1 mouse cellular context compared by ENCODE assay signal in the genomic region with DNA sequence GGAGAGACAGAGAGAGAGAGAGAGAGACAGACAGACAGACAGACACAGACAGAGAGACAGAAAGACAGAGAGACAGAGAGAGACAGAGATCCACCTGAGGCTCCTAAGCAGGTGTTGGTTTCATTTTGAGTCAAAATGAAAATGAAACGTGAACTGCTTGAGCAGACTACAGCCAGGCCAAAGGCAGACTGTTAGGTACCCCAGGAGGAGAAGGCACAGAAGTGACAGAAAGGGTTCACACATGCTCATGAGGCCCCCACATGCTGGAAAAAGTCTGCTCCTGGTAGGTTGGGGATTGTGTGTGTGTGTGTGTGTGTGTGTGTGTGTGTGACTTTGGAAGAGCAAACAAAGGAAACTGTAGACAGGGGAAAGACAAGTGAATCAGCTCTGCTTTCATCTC.
A peak's percentile ranks its signal among the peaks of the same experiment; 100 is the strongest.
TF ChIP-seq lines count a peak whose summit lies in the region.

No protein-coding gene starts in this region.

TF ChIP-seq in CH12.LX, 34 proteins besides CTCF, POLR2A, EP300 and RAD21 (continued from another document):
- no peak; the same call in 1 of the 2 replicates for TF ChIP-seq ELF1 (IDR thresholded peaks at IDR 0.05; ENCODE audit: low read depth, low read length)
- TF ChIP-seq GABPA (IDR thresholded peaks at IDR 0.05; ENCODE audit: insufficient replicate concordance, low read depth, low read length) = no peak
- TF ChIP-seq KAT2A (IDR thresholded peaks at IDR 0.05; ENCODE audit: insufficient replicate concordance, low read length) = 0 out of 2 replicates have a peak, but pooled peaks have one; percentile 12
- TF ChIP-seq MAZ (IDR thresholded peaks at IDR 0.05; ENCODE audit: low read depth, low read length) = peak; percentile 90
- 0 out of 2 replicates have a peak, but pooled peaks have one; percentile 38 for TF ChIP-seq TBP (conservative IDR thresholded peaks at IDR 0.05; ENCODE audit: low read depth, low read length)
- TF ChIP-seq ZC3H11A (IDR thresholded peaks at IDR 0.05; ENCODE audit: low read depth, low read length) = no peak
- TF ChIP-seq ETS1 (conservative IDR thresholded peaks at IDR 0.05; ENCODE audit: low read depth, low read length) = peak; percentile 91
- TF ChIP-seq BHLHE40 (IDR thresholded peaks at IDR 0.05; ENCODE audit: low read depth, low read length) = peak; percentile 96
- 0 out of 2 replicates have a peak, but pooled peaks have one; percentile 77 for TF ChIP-seq MXI1 (IDR thresholded peaks at IDR 0.05; ENCODE audit: low read depth, low read length)
- no peak for TF ChIP-seq POLR2AphosphoS2 (IDR thresholded peaks at IDR 0.05; ENCODE audit: low read depth, low read length)
- TF ChIP-seq TCF12 (IDR thresholded peaks at IDR 0.05; ENCODE audit: low read depth, low read length) = peak; percentile 100
- TF ChIP-seq ZKSCAN1 (IDR thresholded peaks at IDR 0.05; ENCODE audit: borderline replicate concordance, low read depth, low read length) = no peak
- peak; percentile 76; the same call in 1 of the 2 replicates for TF ChIP-seq SIN3A (IDR thresholded peaks at IDR 0.05; ENCODE audit: low read length)
- no peak for TF ChIP-seq CHD1 (IDR thresholded peaks at IDR 0.05; ENCODE audit: low read depth, low read length)
- TF ChIP-seq E2F4 (IDR thresholded peaks at IDR 0.05; ENCODE audit: insufficient replicate concordance, low read depth, low read length) = no peak
- TF ChIP-seq NRF1 (IDR thresholded peaks at IDR 0.05; ENCODE audit: low read depth, low read length) = peak; percentile 65
- TF ChIP-seq USF1 (IDR thresholded peaks at IDR 0.05; ENCODE audit: low read depth, low read length) = no peak
- TF ChIP-seq HCFC1 (IDR thresholded peaks at IDR 0.05; ENCODE audit: low read depth, low read length) = peak; percentile 15; the same call in 1 of the 2 replicates
- peak; percentile 98 for TF ChIP-seq JUND (conservative IDR thresholded peaks at IDR 0.05; ENCODE audit: low read depth, low read length)
- TF ChIP-seq USF2 (conservative IDR thresholded peaks at IDR 0.05; ENCODE audit: low read depth, low read length) = no peak
